Mouse (Mus musculus) liver, embryonic 13.5 days (tissue): Measurements from ENCODE around the gene Krt13. TPM values are rescaled to one million over a fixed set of nuclear protein-coding genes. Genes with fewer than 3 reads are reported as not detected.

Experiments
- ATAC-seq: fragments of 200-750 bp; cut with Nextera tagmentation; 2 replicates; pipeline ENCODE4 v1.8.0; 2017; ENCODE audit warnings: low read depth, mild to moderate bottlenecking, moderate number of reproducible peaks, moderate library complexity
- DNase-seq: peaks from one replicate; pipeline ENCODE4 v3.0.0; 2022
- H3K27ac ChIP-seq: fragments of 300-500 bp; sonication (generic); 2 replicates; pipeline ENCODE4 v1.5.1; 2015; ENCODE audit warnings: moderate library complexity, mild to moderate bottlenecking, inconsistent platforms
- H3K27me3 ChIP-seq: fragments of 300-500 bp; sonication (generic); 2 replicates; pipeline ENCODE4 v1.6.1; 2015; ENCODE audit warnings: mild to moderate bottlenecking, inconsistent platforms
- H3K36me3 ChIP-seq: fragments of 300-500 bp; sonication (generic); 2 replicates; pipeline ENCODE4 v1.6.1; 2015; ENCODE audit warnings: mild to moderate bottlenecking, inconsistent platforms
- H3K4me1 ChIP-seq: fragments of 300-500 bp; sonication (generic); replicated peaks from 2 replicates; pipeline ENCODE4 v1.6.1; 2015; ENCODE audit warnings: inconsistent platforms
- H3K4me2 ChIP-seq: fragments of 300-500 bp; sonication (generic); 2 replicates; pipeline ENCODE4 v1.6.1; 2015; ENCODE audit warnings: inconsistent platforms, mild to moderate bottlenecking, moderate library complexity
- H3K4me3 ChIP-seq: fragments of 300-500 bp; sonication (generic); replicated peaks from 2 replicates; pipeline ENCODE4 v1.5.1; 2015; ENCODE audit warnings: mild to moderate bottlenecking, inconsistent platforms
- H3K9ac ChIP-seq: fragments of 300-500 bp; sonication (generic); 2 replicates; pipeline ENCODE4 v1.6.1; 2015; ENCODE audit warnings: mild to moderate bottlenecking, inconsistent platforms
- H3K9me3 ChIP-seq: fragments of 300-500 bp; sonication (generic); replicated peaks from 2 replicates; pipeline ENCODE4 v1.6.1; 2016; ENCODE audit warnings: inconsistent platforms
- WGBS: fragments of 180-500 bp; shearing (Covaris S2); methylation state at CpG from one replicate; pipeline ENCODE4 v1.1.7; 2015; ENCODE audit not compliant: insufficient replicate concordance; 5-methylcytosine and 5-hydroxymethylcytosine counted together
- polyA plus RNA-seq: library from polyadenylated mRNA; unstranded; fragments of >200 nt; fragmentation: Nextera tagmentation; extraction: Ambion mirVana; gene quantifications from 2 replicates; pipeline ENCODE4 v1.2.1, GENCODE M21; 2015

The Krt13 gene
- polyA plus RNA-seq, result 0.10 and 0.20 TPM in 2 replicates

- Histone ChIP-seq H3K4me2 (no peak within 1 kb of the TSS), H3K36me3 (no peaks in the 10 kb centered on the region), H3K9ac (no peak within 1 kb of the TSS), H3K27me3 (no peaks in the 10 kb centered on the region), H3K4me3 (no peak within 1 kb of the TSS), H3K4me1 (no peaks in the 10 kb centered on the region), H3K27ac (no peak within 1 kb of the TSS), H3K9me3 (no peaks in the 10 kb centered on the region)
- 55% methylated on average over 3 of the region's 3 CpGs for WGBS
- no peak for ATAC-seq
- DNase-seq, result no peak
Observed at GRCm38 (mm10) chr11:100121466-100121865, at the start of gene Krt13. Krt13 (minus strand) TSS chr11:100121566.

- 22% methylated on average over 14 of the region's 14 CpGs for whole genome bisulfite sequencing
- Histone ChIP-seq H3K4me2 (no peak overlapping the region), H3K27me3 (no peaks in the 10 kb centered on the region), H3K27ac (no peak overlapping the region), H3K4me1 (peaks cover 3% of the 10 kb centered on the region; the same call in 1 of the 2 replicates), H3K4me3 (no peak overlapping the region), H3K36me3 (no peaks in the 10 kb centered on the region), H3K9ac (no peak overlapping the region), H3K9me3 (no peaks in the 10 kb centered on the region)
- DNase-seq, result peak; percentile 32
- no peak for ATAC-seq
Observed at GRCm38 (mm10) chr11:100168765-100169762, 47.7 kb upstream of the Krt13 start.

GRCm38 (mm10) chr11:100168071-100168470 lies 46.7 kb upstream of the Krt13 start:
- DNase-seq, result no peak

GRCm38 (mm10) chr11:100164392-100164791 lies 43.0 kb upstream of the Krt13 start:
- no peaks in the 10 kb centered on the region for H3K27me3 ChIP-seq
- DNase-seq, result no peak
- H3K9ac ChIP-seq, result no peak overlapping the region
- 41% methylated on average over 7 of the region's 7 CpGs for WGBS
- H3K4me3 ChIP-seq, result no peak overlapping the region
- no peaks in the 10 kb centered on the region for H3K9me3 ChIP-seq
- peaks cover 3% of the 10 kb centered on the region; the same call in 1 of the 2 replicates for H3K4me1 ChIP-seq
- no peak overlapping the region for H3K4me2 ChIP-seq
- ATAC-seq, result no peak
- H3K27ac ChIP-seq, result no peak overlapping the region
- H3K36me3 ChIP-seq, result no peaks in the 10 kb centered on the region

More at GRCm38 (mm10) chr11:100168071-100168470, 46.7 kb upstream of the Krt13 start:
- Histone ChIP-seq H3K4me1 (peaks cover 3% of the 10 kb centered on the region; the same call in 1 of the 2 replicates), H3K9me3 (no peaks in the 10 kb centered on the region), H3K4me3 (no peak overlapping the region), H3K9ac (no peak overlapping the region), H3K4me2 (no peak overlapping the region), H3K27ac (no peak overlapping the region), H3K27me3 (no peaks in the 10 kb centered on the region), H3K36me3 (no peaks in the 10 kb centered on the region)
- ATAC-seq, result no peak
- 73% methylated on average over 8 of the region's 8 CpGs for WGBS

GRCm38 (mm10) chr11:100157908-100158477 lies 36.6 kb upstream of the Krt13 start:
- DNase-seq, result no peak
- Histone ChIP-seq H3K4me2 (no peak overlapping the region), H3K36me3 (no peaks in the 10 kb centered on the region), H3K9me3 (no peaks in the 10 kb centered on the region), H3K4me1 (no peaks in the 10 kb centered on the region), H3K9ac (no peak overlapping the region), H3K27ac (no peak overlapping the region), H3K4me3 (no peak overlapping the region), H3K27me3 (no peaks in the 10 kb centered on the region)
- no peak for ATAC-seq
- 48% methylated on average over 6 of the region's 6 CpGs for WGBS

- Histone ChIP-seq H3K9ac (no peak overlapping the region), H3K4me3 (no peak overlapping the region), H3K36me3 (no peaks in the 10 kb centered on the region), H3K9me3 (no peaks in the 10 kb centered on the region), H3K27me3 (no peaks in the 10 kb centered on the region), H3K27ac (no peak overlapping the region), H3K4me2 (no peak overlapping the region), H3K4me1 (no peaks in the 10 kb centered on the region)
- no peak for ATAC-seq
- 52% methylated on average over 3 of the region's 3 CpGs for whole genome bisulfite sequencing
- no peak for DNase-seq
Observed at GRCm38 (mm10) chr11:100157331-100157730, 36.0 kb upstream of the Krt13 start.

GRCm38 (mm10) chr11:100155497-100156255 lies 34.3 kb upstream of the Krt13 start:
- WGBS, result 48% methylated on average over 8 of the region's 8 CpGs
- no peak overlapping the region for H3K4me2 ChIP-seq
- no peak overlapping the region for H3K9ac ChIP-seq
- H3K36me3 ChIP-seq, result no peaks in the 10 kb centered on the region
- no peak overlapping the region for H3K27ac ChIP-seq
- no peaks in the 10 kb centered on the region for H3K27me3 ChIP-seq
- DNase-seq (no peak), ATAC-seq (no peak)
- no peak overlapping the region for H3K4me3 ChIP-seq
- H3K9me3 ChIP-seq, result no peaks in the 10 kb centered on the region
- H3K4me1 ChIP-seq, result no peaks in the 10 kb centered on the region

GRCm38 (mm10) chr11:100148615-100149330 lies 27.4 kb upstream of the Krt13 start, which contains the start of gene Krt19:
Krt19 (minus strand) TSS chr11:100148665.
- Histone ChIP-seq H3K4me2 (no peak within 1 kb of the TSS), H3K9me3 (no peaks in the 10 kb centered on the region), H3K4me3 (no peak within 1 kb of the TSS), H3K27me3 (peaks cover 30% of the 10 kb centered on the region), H3K36me3 (no peaks in the 10 kb centered on the region), H3K27ac (no peak within 1 kb of the TSS), H3K4me1 (no peaks in the 10 kb centered on the region), H3K9ac (no peak within 1 kb of the TSS)
- ATAC-seq, result no peak
- DNase-seq, result no peak
- WGBS, result 38% methylated on average over 9 of the region's 9 CpGs

- 33% methylated on average over 5 of the region's 5 CpGs for WGBS
- Histone ChIP-seq H3K27me3 (peaks cover 30% of the 10 kb centered on the region), H3K36me3 (no peaks in the 10 kb centered on the region), H3K9me3 (no peaks in the 10 kb centered on the region), H3K4me3 (no peak overlapping the region), H3K4me1 (no peaks in the 10 kb centered on the region), H3K27ac (no peak overlapping the region), H3K4me2 (no peak overlapping the region), H3K9ac (no peak overlapping the region)
- ATAC-seq, result no peak
- no peak for DNase-seq
Observed at GRCm38 (mm10) chr11:100147566-100148353, 26.4 kb upstream of the Krt13 start.
